Mouse (Mus musculus) natural killer cell, adult 2 months (primary cell): Measurements from ENCODE around the gene Zfp747.
"Not testable (repeated sequence)": the region's sequence is repeated elsewhere in the genome, so short reads cannot be mapped to it uniquely, and the experiment has no call there.

Experiments used
- DNase-seq, 2 experiments: peaks; one replicate each; pipeline ENCODE4 v3.0.0; 2022; ENCODE audit warnings: low spot score in 2 of 2

Zfp747 gene

GRCm38 (mm10) chr7:127371870-127372269, 4.0 kb downstream of the Zfp747 start:
- not testable (repeated sequence) for DNase-seq

- no peak for DNase-seq
Measured at GRCm38 (mm10) chr7:127371213-127371612, 4.6 kb downstream of the Zfp747 start.

GRCm38 (mm10) chr7:127366249-127366648, 9.6 kb downstream of the Zfp747 start:
- no peak for DNase-seq

- no peak for DNase-seq
Measured at GRCm38 (mm10) chr7:127364166-127364565, 11.7 kb downstream of the Zfp747 start.

GRCm38 (mm10) chr7:127363475-127363921, 12.4 kb downstream of the Zfp747 start:
- DNase-seq, result no peak

- peak in 1 of 2 experiments; percentile 34 for DNase-seq
Measured at GRCm38 (mm10) chr7:127362418-127362817, 13.4 kb downstream of the Zfp747 start.

GRCm38 (mm10) chr7:127361449-127361848, 14.4 kb downstream of the Zfp747 start:
- DNase-seq, result no peak

- DNase-seq, result no peak
Measured at GRCm38 (mm10) chr7:127360265-127360664, 15.6 kb downstream of the Zfp747 start.

GRCm38 (mm10) chr7:127358472-127358871, 17.4 kb downstream of the Zfp747 start:
- no peak for DNase-seq

- DNase-seq, result no peak
Measured at GRCm38 (mm10) chr7:127357871-127358270, 18.0 kb downstream of the Zfp747 start.

GRCm38 (mm10) chr7:127355796-127356195, 20.1 kb downstream of the Zfp747 start:
- no peak for DNase-seq

- no peak for DNase-seq
Measured at GRCm38 (mm10) chr7:127351230-127352004, 24.4 kb downstream of the Zfp747 start.

- no peak for DNase-seq
Measured at GRCm38 (mm10) chr7:127346676-127347075, 29.2 kb downstream of the Zfp747 start.

- peak; percentile 88 to 92 for DNase-seq
Measured at GRCm38 (mm10) chr7:127345512-127346325, 30.1 kb downstream of the Zfp747 start, which contains the start of gene Zfp768. Gene Zfp768 (minus strand): TSS chr7:127345589.

- DNase-seq, result no peak
Measured at GRCm38 (mm10) chr7:127345092-127345491, 30.8 kb downstream of the Zfp747 start.

GRCm38 (mm10) chr7:127344371-127344770, 31.5 kb downstream of the Zfp747 start:
- no peak for DNase-seq

- no peak for DNase-seq
Measured at GRCm38 (mm10) chr7:127343351-127344019, 32.4 kb downstream of the Zfp747 start.

- DNase-seq, result no peak
Measured at GRCm38 (mm10) chr7:127342888-127343287, 33.0 kb downstream of the Zfp747 start.

- DNase-seq, result peak in 1 of 2 experiments; percentile 21
Measured at GRCm38 (mm10) chr7:127342332-127342731, 33.5 kb downstream of the Zfp747 start.

GRCm38 (mm10) chr7:127341861-127342260, 34.0 kb downstream of the Zfp747 start:
- not testable (repeated sequence) for DNase-seq

GRCm38 (mm10) chr7:127341356-127341755, 34.5 kb downstream of the Zfp747 start:
- no peak for DNase-seq

GRCm38 (mm10) chr7:127337636-127338035, 38.2 kb downstream of the Zfp747 start:
- no peak for DNase-seq
